Mouse (Mus musculus): ENCODE data around the gene Gm16405. TPM values are rescaled to one million over a fixed set of nuclear protein-coding genes. Genes with fewer than 3 reads are reported as not detected.
"Not testable (repeated sequence)": the region's sequence is repeated elsewhere in the genome, so short reads cannot be mapped to it uniquely, and the experiment has no call there.

Gm16405 gene
- not detected in 2 replicates for polyA plus RNA-seq (2015; fragmentation: Nextera tagmentation; extraction: Ambion mirVana)

DNA sequence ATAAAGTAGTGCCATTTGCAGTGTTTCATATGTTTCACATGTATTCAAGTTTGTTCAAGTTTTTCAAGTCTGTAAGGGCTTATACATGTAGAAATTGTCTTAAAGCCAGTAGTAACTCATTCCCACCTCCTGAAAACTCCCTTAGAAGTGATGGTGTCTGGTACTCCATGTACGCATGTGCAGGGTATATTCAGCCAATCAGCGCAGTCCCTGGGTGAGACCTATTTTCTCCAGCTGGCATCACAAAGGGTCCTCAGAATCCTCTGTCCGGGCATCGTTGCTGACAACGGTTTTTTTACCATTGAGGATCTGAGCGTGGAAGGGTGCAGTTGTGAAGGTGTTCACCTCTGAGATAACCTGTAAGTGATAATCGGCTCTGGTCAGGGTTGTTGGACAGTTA lies at the start of gene Gm16405:
Gm16405 (plus strand) TSS at position 301 of the 400 bp plus-strand sequence.
- H3K4me3 ChIP-seq (replicated peaks); H3K4me2 ChIP-seq: not testable (repeated sequence)
- WGBS (ENCODE audit: insufficient replicate concordance), result no CpG with 5 or more reads among the region's 7 CpGs

More for the DNA sequence above, at the start of gene Gm16405:
- H3K9me3 ChIP-seq (replicated peaks); H3K36me3 ChIP-seq (replicated peaks); H3K27ac ChIP-seq (replicated peaks); ATAC-seq (ENCODE audit: insufficient read depth); H3K4me1 ChIP-seq (replicated peaks); H3K9ac ChIP-seq; H3K27me3 ChIP-seq: not testable (repeated sequence)

Other genes with a start within 250 kb of the Gm16405 start
- not detected in 2 replicates for gene Gm16430, start 91.0 kb downstream of the Gm16405 start, polyA plus RNA-seq (2015; fragmentation: Nextera tagmentation; extraction: Ambion mirVana)